Mouse (Mus musculus) urinary bladder, postnatal 4 days (tissue): ENCODE measurements around the gene Slc7a5.
A peak's percentile ranks its signal among the peaks of the same experiment; 100 is the strongest.

Source experiments
- DNase-seq, 2 experiments: peaks; one replicate each; pipeline ENCODE4 v3.0.0; 2021 to 2022; ENCODE audit warnings: low spot score in 2 of 2

Gene Slc7a5

DNA sequence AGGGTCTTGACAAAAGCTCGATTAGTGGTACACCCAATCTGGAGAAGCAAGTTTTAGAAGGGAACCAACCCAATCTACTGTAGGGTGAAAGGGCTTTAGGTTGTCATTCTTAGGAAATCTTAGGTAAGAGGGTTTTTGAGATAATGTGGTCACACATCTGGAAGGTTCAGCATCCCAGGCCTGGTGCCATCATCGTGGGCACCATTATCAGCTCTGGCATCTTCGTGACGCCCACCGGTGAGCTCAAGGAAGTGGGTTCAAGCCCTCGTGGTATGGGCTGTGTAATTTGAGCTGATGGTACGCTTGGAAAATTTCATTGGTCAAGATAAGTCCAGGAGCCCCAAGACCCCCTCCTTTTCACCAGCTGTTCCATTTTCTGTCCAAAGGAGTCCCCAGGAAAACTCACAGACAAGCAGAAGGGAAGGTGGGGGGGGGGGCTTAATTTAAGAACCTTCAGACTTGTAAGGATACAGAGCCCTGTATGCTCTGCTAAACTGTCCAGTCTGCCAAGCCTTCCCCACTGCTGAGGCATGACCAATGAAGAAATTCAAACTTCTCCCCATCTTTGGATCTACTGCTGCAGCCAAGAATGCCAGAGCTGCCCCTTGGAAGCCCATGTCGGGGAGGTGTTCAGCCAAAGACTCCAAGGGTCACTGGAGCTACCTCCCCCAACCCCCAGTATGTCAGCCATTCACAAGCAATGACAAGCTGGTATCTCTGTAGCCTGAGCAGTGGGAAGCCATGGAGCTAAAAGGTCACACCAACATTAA is 1.1 kb upstream of the Slc7a5 start:
- DNase-seq, result no peak

- DNase-seq, result no peak
These were observed 667 bp downstream of the Slc7a5 start for GRCm38 (mm10) chr8:121906542-121907512.

DNA sequence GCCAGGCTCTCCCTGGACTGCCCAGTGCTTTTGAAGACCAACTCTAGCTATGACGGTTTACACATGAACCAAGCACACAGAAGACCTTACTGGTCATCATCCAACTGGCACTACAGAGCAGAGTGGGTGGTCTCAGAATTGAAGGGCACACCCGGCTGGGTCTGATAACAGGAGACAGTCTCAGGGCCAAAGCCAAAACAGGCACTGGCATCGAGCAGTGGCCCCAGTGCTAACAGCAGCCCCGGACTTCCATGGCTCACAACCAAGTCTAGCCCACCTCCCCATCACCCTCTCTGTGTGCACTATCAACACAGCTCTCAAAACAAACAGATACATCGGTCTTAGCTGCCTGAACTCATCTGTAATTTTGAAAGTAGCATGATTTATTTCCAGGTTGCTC is 1.6 kb downstream of the Slc7a5 start:
- no peak for DNase-seq

GRCm38 (mm10) chr8:121905420-121905819 is 2.1 kb downstream of the Slc7a5 start:
- no peak for DNase-seq

- DNase-seq, result no peak
These were observed 2.5 kb downstream of the Slc7a5 start for GRCm38 (mm10) chr8:121904999-121905398.

- no peak for DNase-seq
These were observed 3.5 kb downstream of the Slc7a5 start for GRCm38 (mm10) chr8:121903977-121904376.

GRCm38 (mm10) chr8:121901498-121902236 is 5.8 kb downstream of the Slc7a5 start:
- DNase-seq, result no peak

- DNase-seq, result no peak
These were observed 8.1 kb downstream of the Slc7a5 start for GRCm38 (mm10) chr8:121899180-121900044.

DNA sequence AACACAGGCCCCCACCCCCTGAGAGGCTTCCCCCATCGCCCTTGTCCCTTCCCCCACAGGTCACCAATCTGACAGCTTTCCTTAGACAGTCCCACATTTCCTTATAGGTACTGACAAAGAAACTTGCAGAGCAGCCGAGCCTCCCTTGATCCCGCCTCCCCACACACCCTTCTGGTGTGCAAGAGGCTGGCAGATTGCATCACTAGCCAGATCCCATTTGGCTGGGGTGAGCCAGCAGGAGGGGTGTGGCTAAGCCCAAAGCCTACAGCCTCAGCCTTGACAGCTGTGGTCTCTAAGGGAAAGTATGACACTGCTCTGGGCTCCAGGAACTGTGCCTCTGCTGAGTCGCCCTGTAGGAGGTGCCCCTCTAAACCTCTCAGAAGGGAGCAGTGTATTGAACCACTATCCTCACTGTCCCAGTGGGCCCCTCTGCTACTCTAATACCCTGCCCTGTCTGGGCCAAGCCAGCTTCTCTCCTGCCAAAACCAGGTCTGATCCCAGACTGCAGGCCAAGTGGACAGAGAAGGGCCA is 9.0 kb downstream of the Slc7a5 start:
- DNase-seq, result peak; percentile 71 to 83

DNA sequence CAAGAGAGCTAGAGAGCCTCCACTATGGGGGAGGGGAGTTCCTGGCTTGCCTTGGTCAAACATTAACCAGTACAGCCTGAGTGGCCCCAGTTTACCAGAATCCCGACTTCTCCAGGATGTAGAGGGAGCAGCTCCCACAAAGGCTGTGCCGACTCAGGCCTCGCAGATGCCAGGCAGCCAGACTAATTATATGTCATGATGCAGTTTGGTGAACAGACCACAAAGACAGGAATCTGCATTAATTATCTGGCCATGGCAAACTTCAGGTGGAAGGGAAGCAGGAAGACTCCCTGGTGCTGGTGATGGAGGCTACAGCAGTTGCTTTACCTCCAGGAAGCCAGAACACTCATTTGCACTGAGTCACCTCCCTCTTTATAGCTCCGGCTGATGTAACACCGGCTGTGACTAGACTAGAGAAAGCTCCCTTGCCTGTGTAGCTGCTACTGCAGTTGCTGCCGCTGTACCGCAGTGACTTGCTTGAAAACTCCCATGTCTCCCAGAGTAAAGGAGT is 9.6 kb downstream of the Slc7a5 start:
- DNase-seq, result no peak

DNA sequence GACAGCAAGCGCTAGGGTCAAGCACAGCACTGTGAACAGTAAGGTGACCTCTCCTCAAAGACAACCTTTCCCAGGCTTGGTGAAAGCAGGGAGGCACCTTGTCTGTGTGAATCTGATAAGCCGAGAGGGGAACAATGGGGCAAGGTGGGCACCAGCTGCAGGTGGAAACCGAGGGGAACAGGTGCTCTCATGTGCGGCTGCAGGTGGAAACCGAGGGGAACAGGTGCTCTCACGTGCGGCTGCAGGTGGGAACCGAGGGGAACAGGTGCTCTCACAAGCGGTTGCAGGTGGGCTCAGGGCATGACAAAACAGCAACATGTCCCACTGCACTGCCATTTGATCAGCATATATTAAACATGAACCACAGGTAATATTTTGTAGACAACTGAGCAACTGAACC is 10.3 kb downstream of the Slc7a5 start:
- DNase-seq, result no peak

- DNase-seq, result no peak
These were observed 10.9 kb downstream of the Slc7a5 start for GRCm38 (mm10) chr8:121896476-121897145.

DNA sequence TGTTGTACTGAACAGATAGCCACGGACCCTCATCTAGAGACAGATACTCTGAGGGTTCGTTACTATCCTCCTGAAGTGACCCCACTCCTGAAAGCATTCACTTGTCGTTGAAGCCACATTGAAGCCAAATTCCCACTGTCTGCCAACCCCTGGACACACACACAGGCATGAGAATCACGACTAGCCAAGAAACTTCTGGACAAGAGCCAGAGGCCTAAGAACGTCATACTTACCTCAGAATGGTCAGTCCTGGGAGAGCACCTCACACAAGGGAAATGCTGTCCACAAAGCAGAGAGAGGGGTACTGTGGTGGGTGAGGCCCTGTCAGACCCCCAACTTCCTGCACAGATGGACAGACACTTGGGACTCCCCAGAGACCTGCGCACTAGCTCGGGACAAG is 11.6 kb downstream of the Slc7a5 start:
- no peak for DNase-seq

- no peak for DNase-seq
These were observed 14.6 kb downstream of the Slc7a5 start for GRCm38 (mm10) chr8:121892875-121893274.

GRCm38 (mm10) chr8:121889810-121890785 is 17.4 kb downstream of the Slc7a5 start:
- DNase-seq, result no peak

- no peak for DNase-seq
These were observed 18.2 kb downstream of the Slc7a5 start for GRCm38 (mm10) chr8:121889317-121889716.

DNA sequence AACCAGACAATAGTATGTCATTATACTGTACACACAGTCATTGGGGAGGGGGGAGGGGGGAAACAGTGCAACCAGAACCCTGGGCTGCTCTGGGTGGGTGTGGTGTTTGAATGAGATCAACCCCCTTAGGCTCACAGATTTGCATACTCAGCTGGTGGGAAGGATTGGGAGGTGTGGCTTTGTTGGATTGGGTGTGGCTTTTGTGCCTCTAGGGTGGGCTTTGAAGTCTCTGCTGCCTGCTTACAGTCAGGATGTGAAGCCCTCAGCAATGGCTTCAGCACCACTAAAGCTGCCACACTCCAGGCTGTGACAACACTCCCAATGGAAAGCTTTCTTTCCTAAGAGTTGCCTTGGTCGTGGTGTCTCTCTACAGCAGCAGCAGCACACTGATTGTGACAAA is 19.9 kb downstream of the Slc7a5 start:
- DNase-seq, result no peak

GRCm38 (mm10) chr8:121885433-121885832 is 22.1 kb downstream of the Slc7a5 start:
- no peak for DNase-seq

- no peak for DNase-seq
These were observed 22.5 kb downstream of the Slc7a5 start for GRCm38 (mm10) chr8:121885001-121885400.
